Mouse (Mus musculus) small intestine, adult 2 months (tissue): Measurements from ENCODE around the gene E030025P04Rik. TPM values are rescaled to one million over a fixed set of nuclear protein-coding genes. Genes with fewer than 3 reads are reported as not detected.
A peak's percentile ranks its signal among the peaks of the same experiment; 100 is the strongest.

Experiments used
- H3K27ac ChIP-seq: fragments of 200-500 bp; 2 replicates; pipeline ENCODE4 v1.5.1; 2012; ENCODE audit warnings: low read depth, low read length, control low read depth, inconsistent platforms; ENCODE audit not compliant: insufficient read depth
- H3K27me3 ChIP-seq: fragments of 200-500 bp; 2 replicates; pipeline ENCODE4 v1.6.1; 2012; ENCODE audit warnings: mild to moderate bottlenecking, moderate library complexity, low read length, inconsistent platforms; ENCODE audit not compliant: control insufficient read depth, insufficient read depth
- H3K36me3 ChIP-seq: fragments of 200-500 bp; 2 replicates; pipeline ENCODE4 v1.6.1; 2012; ENCODE audit warnings: mild to moderate bottlenecking, low read length, control low read depth, inconsistent platforms; ENCODE audit not compliant: control insufficient read depth, insufficient read depth
- H3K4me1 ChIP-seq: fragments of 200-500 bp; 2 replicates; pipeline ENCODE4 v1.6.1; 2012; ENCODE audit warnings: low read length, inconsistent platforms, mixed read lengths; ENCODE audit not compliant: control insufficient read depth, insufficient read depth, insufficient read length
- H3K4me3 ChIP-seq: fragments of 200-500 bp; 2 replicates; pipeline ENCODE4 v1.5.1; 2012; ENCODE audit warnings: low read depth, mild to moderate bottlenecking, control low read depth, inconsistent platforms, low read length, moderate library complexity
- CTCF ChIP-seq: fragments of 200-500 bp; IDR thresholded peaks from 2 replicates; pipeline ENCODE4 v1.5.1; 2012; ENCODE audit warnings: low read depth, mild to moderate bottlenecking, control low read depth, inconsistent platforms, low read length, moderate library complexity, mixed read lengths; ENCODE audit not compliant: insufficient replicate concordance, insufficient read length; ENCODE audit errors: extremely low read depth
- POLR2A ChIP-seq: fragments of 200-500 bp; IDR thresholded peaks from 2 replicates; pipeline ENCODE4 v1.6.1; 2012; ENCODE audit warnings: low read depth, mild to moderate bottlenecking, control low read depth, inconsistent platforms, low read length, moderate library complexity
- WGBS: fragments of 180-500 bp; shearing (Covaris S2); methylation state at CpG from one replicate; pipeline ENCODE4 v1.1.7; 2018; 5-methylcytosine and 5-hydroxymethylcytosine counted together
- polyA plus RNA-seq: library from polyadenylated mRNA; depleted of rRNA; stranded (reverse); fragments of >200 nt; gene quantifications from 2 replicates; pipeline ENCODE4 v1.2.3, GENCODE M21; 2012; rRNA removed

Gene E030025P04Rik
- polyA plus RNA-seq = not detected in 2 replicates

- no peak within 1 kb of the TSS for H3K4me3 ChIP-seq
- no peak within 1 kb of the TSS for H3K27ac ChIP-seq
- H3K27me3 ChIP-seq = no peaks in the 10 kb centered on the region
- TF ChIP-seq CTCF (no peak), POLR2A (no peak)
- WGBS = 37% methylated on average over 4 of the region's 4 CpGs
- H3K36me3 ChIP-seq = no peaks in the 10 kb centered on the region
- H3K4me1 ChIP-seq = peaks cover 11% of the 10 kb centered on the region; the same call in 1 of the 2 replicates
Observed at GRCm38 (mm10) chr11:109144236-109144635, at the start of gene E030025P04Rik. Gene E030025P04Rik (minus strand): TSS chr11:109144369.

DNA sequence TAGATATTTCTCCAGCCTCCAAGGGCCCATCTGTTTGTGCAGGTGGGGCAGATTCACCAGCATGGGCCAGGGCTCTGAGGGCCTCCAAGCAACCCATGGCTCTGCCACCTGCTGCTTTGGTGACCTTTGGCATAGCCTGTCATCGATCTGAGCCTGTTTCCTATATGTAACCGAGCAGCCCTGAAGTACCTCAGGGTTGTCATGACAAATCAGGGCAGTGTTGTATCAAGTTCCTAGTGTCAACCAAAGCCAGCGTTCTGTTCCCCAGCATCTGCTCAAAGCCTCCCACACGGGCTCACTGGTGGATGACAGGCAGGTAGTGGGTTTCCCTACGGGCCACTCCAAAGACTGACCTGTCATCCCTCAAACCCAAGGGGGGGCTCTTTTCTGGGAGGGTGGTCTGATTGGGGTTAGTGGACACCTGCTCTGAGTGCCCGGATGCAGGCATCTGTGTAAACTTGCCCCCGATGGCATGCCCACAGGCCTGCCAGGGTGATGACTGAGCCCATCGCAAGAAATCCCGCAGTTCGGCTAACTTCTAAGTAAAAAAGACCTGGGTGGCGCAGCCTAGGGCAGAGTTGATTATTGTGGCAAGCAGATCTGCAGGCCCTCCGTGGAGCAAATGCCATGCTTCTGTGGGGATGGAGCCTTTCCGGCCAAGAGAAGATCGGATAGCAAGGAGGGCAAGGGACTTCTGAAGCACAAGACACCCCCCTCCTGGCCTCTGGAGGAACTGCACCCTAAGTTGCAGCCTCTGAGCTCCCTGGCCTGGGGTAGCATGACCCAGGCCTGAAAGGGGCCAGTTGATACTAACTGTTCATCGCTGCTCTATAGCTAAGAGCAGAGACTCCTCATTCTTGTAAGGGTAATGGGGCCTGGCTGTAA, 48.7 kb upstream of the E030025P04Rik start:
- no peaks in the 10 kb centered on the region for H3K27me3 ChIP-seq
- TF ChIP-seq POLR2A = no peak
- peak; percentile 83 for TF ChIP-seq CTCF
- 25% methylated on average over 15 of the region's 15 CpGs for WGBS

GRCm38 (mm10) chr11:109188235-109188634, 44.1 kb upstream of the E030025P04Rik start:
- Histone ChIP-seq H3K27me3 (no peaks in the 10 kb centered on the region), H3K4me3 (no peak overlapping the region), H3K4me1 (peaks cover 29% of the 10 kb centered on the region), H3K27ac (peak overlapping the region; percentile 78), H3K36me3 (no peaks in the 10 kb centered on the region)
- WGBS = 29% methylated on average over 5 of the region's 5 CpGs
- no peak for TF ChIP-seq POLR2A
- TF ChIP-seq CTCF = no peak

More for the DNA sequence above, 48.7 kb upstream of the E030025P04Rik start:
- Histone ChIP-seq H3K27ac (no peak overlapping the region), H3K36me3 (no peaks in the 10 kb centered on the region), H3K4me3 (no peak overlapping the region), H3K4me1 (peaks cover 15% of the 10 kb centered on the region; the same call in 1 of the 2 replicates)

DNA sequence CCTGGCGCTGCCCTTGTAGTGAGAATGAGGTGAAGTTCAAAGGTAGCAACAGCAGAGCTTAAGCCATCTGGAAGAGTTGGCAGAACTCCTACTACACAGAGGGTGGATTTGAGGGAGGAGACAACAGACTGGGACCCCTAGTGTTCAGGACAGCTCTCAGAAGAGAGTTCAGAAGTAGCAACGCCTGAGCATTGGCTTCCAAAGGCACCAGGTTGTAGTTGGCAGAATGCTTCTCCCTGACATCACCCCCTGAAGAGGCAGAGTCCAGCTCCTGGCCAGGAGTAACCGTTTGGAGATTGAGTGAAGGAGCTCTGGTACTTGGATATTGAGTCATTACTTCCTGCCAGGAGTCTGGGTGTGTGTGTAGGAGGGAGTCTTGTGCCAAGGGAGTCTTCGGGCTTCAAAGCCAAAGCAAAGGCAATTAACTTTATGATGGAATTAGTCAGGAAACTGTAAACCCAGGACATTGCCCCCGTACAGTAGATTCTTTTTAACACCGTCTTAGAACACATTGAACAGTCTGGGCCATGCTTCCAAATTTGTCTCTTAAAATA, 43.5 kb upstream of the E030025P04Rik start:
- no peak overlapping the region for H3K4me3 ChIP-seq
- H3K27me3 ChIP-seq = no peaks in the 10 kb centered on the region
- peak overlapping the region; percentile 93 for H3K27ac ChIP-seq
- no peaks in the 10 kb centered on the region for H3K36me3 ChIP-seq
- H3K4me1 ChIP-seq = peaks cover 25% of the 10 kb centered on the region
- 21% methylated on average over 6 of the region's 6 CpGs for WGBS
- TF ChIP-seq CTCF (no peak), POLR2A (no peak)

GRCm38 (mm10) chr11:109181118-109181517, 36.9 kb upstream of the E030025P04Rik start:
- TF ChIP-seq CTCF (no peak), POLR2A (no peak)
- no peaks in the 10 kb centered on the region for H3K27me3 ChIP-seq
- WGBS = 22% methylated on average over 7 of the region's 7 CpGs
- no peak overlapping the region for H3K4me3 ChIP-seq
- peak overlapping the region; percentile 63 for H3K27ac ChIP-seq
- H3K4me1 ChIP-seq = peaks cover 40% of the 10 kb centered on the region
- H3K36me3 ChIP-seq = no peaks in the 10 kb centered on the region

DNA sequence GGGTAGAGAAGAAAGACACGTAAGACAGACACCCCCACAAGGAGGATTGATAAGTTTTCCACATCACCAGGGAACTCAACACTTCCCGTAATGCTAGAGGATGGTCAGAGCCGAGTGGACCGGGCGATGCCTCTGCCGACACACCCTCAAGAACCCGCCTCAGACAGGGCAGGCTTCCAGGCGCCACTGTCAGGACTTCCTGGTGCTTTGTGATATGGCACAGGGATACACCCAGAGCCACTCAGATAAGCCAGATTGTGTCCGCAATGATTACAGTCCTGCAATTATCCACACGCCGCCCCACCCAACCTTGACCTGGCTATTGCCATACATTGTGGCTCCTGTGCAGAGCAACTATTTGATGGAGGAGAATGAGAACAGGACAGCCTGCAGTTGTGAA, 36.1 kb upstream of the E030025P04Rik start:
- no peak overlapping the region for H3K4me3 ChIP-seq
- TF ChIP-seq CTCF = no peak
- TF ChIP-seq POLR2A = no peak
- H3K27ac ChIP-seq = peak overlapping the region; percentile 63
- H3K27me3 ChIP-seq = no peaks in the 10 kb centered on the region
- 28% methylated on average over 11 of the region's 11 CpGs for WGBS
- peaks cover 35% of the 10 kb centered on the region for H3K4me1 ChIP-seq
- H3K36me3 ChIP-seq = no peaks in the 10 kb centered on the region
